Mouse (Mus musculus) retina, postnatal 1 day (tissue): ENCODE measurements around the gene Ak4.
"Not testable (repeated sequence)": the region's sequence is repeated elsewhere in the genome, so short reads cannot be mapped to it uniquely, and the experiment has no call there.

Source experiments
- DNase-seq: peaks from one replicate; pipeline ENCODE4 v3.0.0-alpha.2; 2012

Ak4 gene

DNA sequence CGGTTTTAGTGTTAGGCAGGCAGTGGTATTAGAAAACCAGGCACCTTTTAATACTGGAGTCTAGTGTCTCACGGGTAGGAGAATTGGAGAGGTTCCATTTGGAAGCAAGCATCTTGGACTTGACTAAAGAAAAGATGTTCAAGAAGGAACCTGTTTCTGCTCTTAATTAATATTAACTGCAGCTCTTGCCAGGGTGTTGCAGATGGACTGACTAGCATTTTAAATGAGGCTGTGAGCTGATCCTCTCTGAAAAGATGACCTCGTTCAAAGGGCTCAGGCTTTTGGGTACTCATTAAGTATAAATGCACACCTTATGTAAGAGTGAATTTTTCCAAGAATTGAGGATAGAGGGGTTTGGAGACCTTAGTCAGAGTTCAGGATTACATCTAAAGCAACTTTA is 5.4 kb downstream of the Ak4 start:
- no peak for DNase-seq

DNA sequence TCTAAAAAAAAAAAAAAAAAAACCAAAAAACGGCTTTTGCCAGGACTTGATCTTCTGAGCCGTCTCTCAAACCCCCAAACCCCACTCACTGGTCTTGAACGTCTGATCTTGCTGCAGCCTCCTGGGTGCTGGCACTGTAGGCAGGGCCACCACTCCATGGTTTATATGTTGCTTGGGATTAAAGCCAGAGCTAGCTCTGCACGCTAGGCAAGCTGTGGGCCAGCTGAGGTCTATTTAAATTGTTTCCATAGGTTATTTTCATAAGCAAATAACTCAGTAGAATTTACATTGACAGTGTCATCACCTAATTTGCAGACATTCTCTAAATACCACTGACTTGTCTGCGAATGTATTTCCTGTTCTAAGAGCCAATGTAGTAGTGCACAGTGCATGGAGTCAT is 6.0 kb downstream of the Ak4 start:
- DNase-seq, result no peak

DNA sequence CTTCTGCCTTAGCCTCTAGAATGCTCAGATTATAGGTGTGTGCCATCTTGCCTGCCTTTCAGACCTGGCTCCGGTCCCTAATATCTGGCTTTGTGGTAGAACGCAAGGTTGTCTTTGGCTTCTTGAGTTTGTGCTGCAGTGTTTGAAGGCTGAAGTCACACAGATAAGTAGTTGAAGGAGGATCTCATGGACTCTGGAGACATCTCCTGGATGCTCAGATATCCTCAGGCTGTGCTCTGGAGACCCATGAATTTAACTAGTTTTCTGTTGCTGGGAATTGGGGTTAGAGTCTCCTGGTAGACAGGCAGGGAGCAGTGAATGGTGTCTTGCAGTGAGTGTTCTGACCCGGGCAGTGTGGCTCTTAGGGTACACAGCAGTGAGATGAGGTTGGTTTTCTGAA is 6.6 kb downstream of the Ak4 start:
- DNase-seq, result no peak

DNA sequence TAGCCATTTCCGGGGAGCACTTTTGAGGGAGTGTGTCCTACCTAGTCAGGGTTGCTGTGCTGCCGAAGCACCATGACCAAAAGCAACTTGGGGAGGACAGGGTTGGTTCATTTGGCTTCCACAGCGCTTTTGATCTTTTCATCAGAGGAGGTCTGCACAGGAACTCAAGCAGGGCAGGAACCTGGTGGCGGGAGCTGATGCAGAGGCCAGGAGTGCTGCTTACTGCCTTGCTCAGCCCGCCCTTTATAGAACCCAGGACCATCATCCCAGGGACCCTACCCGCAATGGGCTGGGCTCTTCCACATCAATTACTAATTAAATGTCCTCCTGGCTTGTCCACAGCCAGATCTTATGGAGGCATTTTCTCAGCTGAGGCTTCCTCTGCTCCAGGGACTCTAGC is 7.5 kb downstream of the Ak4 start:
- no peak for DNase-seq

DNA sequence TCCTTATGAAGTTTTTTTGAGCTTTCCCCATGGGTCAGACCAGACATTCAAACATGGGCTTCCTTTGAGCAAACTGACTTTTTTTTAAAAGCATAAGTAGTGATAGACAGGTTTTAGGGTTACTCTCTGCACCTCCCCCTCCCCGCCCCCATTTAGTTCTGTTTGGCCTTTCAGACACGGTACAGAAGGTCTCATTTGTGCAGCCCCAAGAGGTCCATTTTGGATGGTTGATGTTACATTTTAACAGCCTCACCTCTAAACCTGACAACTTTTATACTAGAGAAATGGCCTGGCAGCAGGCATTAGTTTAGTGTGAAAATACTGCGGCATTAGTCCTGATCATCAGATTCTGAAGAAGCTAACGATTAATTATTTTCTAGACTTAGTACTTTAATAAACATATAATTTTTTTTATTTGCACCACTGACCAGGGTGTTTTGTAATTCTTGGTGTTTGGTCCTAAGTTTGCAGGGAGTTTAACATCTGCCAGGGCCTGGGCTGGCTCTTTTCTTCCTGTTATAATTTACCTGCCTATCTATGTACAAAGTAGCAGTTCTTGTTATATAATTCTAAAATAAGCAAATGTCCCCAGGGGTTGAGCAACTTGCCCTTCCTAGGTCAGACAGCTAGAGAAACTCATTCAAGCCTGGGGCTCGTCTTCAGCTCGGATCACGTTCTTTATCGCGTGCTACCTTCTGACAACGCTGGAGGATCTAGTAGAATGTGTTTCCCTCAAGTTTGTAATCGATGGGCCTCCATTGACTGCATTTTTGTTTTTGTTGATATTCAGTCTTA is 9.0 kb downstream of the Ak4 start:
- DNase-seq, result no peak

DNA sequence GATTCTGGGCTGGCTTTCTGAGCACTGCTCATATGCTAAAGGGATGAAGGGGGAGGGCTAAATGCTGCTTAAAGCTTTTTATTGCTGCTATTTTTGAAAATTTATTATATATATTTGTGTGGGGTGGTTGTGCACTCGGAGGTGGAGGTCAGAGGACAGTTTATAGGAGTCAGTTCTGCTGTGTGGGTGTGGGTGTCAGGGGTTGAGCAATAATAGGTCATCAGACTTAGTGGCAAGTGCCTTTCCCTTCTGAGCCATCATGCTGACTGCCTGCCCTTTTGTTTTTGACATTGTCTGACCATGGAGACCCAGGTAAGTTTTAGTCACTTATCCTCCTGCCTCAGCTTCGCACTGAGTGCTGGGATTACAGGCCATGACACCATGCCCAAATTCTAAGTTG is 10.0 kb downstream of the Ak4 start:
- no peak for DNase-seq

DNA sequence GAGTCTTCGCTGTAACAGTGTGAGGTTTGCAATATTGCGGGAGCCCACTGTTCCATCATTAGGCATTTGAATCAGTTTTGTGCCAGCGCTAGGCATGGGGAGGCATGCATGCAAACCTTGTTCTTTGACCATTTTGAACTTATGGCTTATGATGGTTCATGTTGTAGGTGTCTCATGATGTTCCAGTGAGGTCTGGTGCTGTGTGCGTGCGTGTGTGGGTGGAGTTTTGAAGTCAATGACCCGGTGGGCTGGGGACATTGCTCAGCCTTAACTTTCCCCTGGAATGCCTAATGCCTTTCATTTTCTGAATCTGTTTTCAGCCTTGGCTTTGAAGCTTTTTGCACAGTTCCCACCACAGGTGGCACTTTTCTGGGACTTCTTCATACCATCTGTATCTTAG is 10.9 kb downstream of the Ak4 start:
- DNase-seq, result no peak

DNA sequence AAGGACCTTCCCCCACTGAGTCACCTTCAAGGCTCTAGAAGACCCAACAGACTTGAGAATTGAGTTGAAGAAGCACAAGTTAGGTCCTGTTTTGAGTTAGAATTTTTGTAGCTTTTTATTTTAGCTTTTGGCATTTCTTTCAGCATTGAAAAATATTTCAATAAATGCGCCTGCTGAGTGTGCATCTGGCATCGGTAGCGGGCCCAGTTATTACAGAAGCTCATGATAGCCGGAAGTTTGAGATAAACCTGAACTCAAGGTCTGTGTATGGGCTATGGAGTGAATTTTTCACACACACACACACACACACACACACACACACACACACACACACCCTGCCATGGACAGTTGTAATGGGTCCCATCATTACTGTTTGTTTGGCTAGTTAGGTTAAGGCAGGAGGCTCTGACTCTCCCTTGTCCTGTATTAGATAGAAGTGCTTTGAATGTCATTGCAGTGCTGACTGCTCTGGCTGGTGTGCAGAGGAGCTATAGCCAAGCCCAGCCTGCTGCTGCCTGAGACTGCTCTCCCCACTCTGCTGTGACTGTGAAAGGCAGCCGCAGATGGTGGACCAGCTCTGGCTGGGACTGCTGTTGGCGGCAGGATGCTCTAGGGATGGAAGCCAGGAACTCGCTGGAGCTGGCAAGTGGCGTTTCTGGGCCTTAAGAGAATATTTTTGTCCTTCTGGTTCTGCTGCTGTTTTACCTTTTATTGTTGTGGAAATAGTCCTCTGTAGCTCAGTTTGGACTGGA is 17.9 kb downstream of the Ak4 start:
- no peak for DNase-seq

DNA sequence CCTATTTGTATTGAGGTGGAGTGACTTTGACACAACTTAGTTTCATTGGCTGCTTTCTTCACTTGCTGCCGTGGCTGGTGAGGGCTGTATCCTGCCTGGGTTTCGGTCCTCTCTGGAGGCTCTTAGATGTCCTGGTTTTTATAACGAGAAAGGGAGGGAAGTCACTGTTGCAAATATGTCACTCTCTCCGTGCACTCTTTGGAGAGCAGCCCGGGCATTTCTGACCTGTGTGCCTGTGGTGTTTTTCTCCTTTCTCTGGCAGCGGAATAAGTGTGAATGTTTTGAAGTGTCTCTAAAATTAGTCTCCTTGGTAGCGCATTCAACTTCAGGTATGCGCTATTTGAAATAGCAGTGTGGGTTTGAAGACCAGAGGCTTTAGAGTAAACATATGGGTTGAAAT is 19.2 kb downstream of the Ak4 start:
- DNase-seq, result no peak

DNA sequence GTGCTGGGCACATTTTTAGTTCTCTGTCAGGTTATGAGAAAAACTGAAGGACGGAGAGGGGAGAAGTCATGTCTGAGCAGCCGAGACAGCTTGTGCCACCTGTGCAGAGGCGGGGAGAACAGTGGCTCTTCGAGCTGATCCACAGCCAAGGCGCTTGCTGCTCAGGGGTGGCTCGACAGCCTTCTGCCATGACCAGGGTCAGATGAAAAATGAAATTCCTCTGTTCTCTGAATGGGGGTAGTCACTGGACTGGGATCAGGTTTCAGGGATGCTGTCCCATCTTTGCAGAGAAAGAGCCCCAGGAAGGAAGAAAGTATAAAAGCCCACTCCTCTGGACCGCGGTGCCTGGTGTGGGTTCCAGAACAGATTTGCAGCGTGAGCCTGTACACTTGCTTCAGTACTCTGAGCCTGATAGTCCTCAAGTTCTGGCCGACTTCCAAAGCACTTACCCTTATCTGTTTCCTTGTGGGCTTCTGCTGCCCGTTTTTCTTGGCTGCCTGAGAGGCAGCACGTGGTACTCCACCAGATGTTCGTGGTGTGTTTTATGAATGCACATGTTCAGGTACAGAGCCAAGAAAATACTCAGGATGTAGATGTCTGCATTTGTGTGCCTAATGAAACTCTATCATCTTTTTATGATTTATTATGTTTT is 20.8 kb downstream of the Ak4 start:
- DNase-seq, result no peak

DNA sequence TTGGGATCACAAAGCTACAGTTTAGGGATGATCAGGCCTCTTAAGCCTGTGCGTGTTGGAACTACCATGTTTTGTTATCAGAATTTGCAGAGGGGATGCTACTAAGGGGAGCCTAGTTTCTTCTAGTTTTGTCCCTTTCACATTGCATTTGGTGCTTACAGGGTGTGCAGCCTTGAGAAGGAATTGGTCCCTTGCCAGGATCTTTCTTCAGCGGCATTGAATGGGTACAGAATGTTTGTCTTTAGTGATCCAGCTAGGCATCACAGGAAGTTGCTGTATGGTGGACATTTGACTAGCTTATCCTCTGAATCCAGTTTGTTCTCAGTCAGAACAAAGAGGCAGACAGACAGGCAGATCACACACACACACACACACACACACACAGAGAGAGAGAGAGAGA is 23.7 kb downstream of the Ak4 start:
- no peak for DNase-seq

DNA sequence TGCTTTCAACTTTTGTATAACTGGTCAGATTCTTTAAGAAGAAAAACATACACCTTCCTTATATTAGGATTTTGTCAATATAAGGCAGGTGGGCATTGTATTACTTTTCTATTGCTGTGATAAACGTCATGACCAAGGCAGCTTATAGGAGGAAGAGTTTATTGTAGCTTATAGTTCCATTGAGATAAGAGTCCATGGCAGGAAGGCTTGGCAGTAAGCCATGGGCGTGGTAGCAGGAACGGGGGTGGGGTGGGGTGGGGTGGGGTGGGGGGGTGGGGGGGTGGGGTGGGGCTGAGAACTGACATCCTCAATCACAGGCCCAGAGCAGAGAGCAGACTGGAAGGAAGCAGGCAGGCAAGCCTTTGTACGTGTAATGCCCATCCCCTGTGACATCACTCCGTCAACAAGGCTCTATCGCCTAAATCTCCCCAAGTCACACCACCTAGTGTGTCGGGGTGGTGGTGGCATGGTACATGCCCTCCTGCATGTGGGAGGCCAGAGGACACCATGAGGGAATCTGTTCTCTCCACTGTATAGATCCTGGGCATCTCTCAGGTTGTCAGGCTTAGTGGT is 24.4 kb downstream of the Ak4 start:
- no peak for DNase-seq

DNA sequence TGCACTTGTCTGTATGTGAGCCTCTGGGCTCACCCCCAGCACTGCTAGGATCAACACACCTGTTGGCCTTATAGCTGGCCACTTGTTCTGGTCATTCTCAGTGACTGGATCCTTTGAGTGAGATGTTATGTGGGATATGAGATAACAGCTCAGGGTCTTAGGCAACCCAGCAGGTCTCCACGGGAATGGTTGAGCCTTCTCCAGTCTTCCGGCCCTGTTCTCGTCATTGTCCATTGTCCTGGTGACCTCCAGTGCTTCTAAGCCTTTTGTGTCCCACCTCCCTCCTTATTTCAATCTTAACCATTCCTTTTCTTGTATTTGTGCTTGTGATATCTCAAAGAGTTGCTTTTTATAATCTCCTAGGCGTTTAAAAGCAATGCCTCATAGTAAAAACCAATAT is 26.6 kb downstream of the Ak4 start:
- no peak for DNase-seq

DNA sequence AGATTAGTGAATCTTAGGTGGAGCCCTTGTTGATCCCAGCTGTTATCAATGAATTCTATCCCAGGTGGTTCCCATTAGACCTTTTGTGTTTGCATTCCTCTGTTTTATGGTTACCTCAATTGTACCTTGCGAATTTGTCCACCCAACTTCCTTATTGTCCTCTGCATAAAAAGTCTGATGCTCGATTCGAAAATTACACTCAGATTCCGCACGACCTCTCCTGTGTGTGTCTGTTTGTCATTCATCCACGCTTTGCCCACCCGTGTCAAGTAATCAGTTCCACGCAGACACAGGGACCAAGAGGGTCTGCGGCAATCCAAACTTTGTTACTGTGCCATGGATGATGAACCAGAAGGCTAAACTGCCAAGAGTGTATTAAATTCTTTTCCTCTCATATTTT is 27.5 kb downstream of the Ak4 start:
- DNase-seq, result not testable (repeated sequence)

DNA sequence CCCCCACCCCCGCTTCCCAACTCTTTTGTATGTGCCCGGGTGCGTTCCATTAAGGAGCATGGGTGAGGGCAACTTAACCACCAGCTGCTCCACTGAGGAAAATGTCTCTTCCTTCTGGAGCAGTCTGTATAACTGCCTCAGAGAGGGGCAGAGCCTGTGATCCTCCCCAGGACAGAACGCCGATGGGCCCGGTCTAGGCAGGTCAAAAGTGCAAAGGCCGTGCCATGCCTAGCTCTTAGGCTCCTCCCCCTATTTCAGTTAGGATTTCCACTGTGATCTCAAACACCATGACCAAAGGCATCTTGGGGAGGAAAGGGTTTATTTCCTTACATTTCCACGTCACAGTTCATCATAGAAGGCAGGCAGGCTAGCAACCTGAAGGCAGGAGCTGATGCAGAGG is 29.6 kb downstream of the Ak4 start:
- DNase-seq, result no peak

DNA sequence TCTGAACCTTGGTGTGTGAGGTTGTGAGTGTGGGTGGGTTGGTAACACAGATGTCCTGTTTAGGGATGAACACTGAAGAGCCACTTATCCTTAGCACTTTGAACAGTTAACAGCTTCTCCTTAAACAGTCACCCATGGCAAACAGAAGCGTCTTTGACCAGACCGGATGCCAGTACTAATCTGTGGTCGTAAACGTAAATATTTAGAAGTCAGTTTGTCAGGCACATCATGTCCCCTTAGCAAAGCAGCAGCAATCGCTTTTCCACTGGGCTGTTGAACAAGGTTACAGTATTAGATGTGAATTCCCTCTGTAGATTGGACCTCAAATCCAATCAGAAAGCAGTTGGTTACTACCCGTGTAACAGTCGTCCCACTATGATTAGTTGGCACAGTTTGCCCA is 30.3 kb downstream of the Ak4 start:
- no peak for DNase-seq

DNA sequence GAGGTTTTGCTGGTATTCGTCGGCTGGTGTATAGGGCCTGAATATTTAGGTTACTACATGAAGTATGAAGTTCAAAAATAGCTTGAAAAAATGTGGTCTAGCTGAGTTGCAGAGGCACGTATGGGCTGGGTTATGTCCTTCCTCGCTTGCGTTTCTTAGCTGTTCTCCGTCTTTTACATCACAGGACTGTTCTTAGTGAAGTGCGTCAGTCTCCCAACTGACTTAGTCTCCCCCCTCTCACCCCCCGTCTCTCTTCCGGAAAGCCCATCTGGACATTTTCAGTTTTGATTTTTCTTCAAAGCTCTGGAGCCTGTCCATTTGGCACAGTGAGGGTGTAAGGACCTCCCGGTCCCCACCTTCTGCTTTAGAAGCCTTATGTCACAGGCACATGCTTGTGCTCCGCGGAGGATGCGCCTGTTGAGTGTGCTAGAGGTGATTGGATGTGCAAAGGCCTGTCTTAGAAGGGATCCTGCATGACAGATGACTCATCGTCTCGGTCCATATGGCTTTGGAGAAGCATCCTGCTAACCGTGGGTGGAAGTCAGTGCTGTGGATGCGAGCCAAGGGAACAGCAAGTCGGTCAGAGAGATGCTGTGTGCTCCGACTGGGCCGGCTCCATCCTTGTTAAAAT is 31.2 kb downstream of the Ak4 start:
- DNase-seq, result no peak

DNA sequence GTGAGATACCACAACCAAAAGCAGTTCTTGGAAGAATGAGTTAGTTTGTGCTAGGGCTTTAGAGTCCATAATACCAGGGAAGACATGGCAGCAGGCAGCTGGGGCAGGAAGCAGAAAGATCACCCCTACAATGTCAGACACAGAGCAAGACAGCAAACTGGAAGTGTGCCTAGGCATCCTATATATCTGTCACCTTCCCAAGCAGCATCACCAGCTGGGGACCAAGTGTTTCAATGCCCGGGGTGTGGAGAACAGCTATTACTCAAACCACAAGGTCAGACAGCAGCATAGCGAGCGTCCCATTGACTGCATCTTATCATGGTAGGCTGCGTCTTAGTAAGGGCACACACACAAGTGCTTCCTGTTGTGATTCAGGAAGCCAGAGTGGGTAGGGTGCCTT is 32.0 kb downstream of the Ak4 start:
- DNase-seq, result no peak

DNA sequence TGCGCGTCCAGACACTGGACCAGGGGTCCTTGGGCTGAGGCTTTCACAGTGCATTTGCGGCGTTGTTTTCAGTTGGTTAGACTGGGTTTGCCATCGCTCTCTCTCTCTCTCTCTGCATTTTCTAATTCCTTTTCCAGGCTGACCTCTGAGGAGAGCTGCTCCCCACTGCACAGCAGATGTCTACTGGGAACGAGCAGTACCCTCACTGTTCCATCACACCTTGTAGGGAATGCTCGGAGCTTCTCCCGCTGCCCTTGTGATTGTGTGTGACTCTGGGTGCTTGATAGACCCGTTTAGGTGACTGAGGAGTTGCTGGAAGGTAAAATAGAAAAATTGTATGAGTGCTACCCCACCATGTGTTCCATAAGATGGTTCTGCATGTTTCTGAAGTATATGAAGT is 33.8 kb downstream of the Ak4 start:
- no peak for DNase-seq

DNA sequence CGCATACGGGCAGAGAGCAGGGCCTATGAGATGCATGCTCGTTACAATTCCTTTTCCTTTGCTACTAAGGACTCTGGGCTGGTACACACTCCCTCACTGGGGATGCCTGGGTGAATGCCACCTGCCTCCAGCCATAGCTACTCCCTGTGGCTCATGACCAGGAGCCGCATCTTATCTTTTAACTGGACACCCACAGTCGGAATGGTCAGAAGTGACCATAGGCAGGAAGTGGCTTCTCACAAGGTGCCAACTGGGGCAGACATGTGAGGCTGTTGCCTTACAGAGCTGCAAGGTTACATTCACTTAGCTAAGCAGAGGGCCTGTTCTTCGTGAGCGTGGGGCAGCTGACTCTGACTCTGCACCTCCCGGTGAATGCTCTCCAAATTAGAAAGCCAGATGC is 38.1 kb downstream of the Ak4 start:
- no peak for DNase-seq

DNA sequence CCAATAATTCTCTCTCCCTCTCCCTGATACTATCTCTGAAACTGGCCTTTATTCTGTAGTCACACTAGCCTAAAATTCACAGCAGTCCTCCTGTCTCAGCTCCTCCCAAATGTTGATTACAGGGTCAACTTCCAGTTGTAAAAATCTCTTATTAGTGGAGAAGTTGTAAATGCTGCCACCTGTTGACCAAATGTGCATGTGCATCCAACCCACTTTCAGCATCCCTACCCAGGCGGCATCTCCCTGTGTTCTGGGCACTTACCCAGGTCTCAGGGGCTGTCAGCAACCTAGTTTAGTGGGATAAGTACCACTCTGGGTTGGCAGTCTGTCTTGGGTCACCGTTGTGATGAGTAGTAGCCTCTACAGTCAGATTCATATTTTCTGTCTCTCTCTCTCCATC is 39.3 kb downstream of the Ak4 start:
- peak; percentile 72 for DNase-seq

DNA sequence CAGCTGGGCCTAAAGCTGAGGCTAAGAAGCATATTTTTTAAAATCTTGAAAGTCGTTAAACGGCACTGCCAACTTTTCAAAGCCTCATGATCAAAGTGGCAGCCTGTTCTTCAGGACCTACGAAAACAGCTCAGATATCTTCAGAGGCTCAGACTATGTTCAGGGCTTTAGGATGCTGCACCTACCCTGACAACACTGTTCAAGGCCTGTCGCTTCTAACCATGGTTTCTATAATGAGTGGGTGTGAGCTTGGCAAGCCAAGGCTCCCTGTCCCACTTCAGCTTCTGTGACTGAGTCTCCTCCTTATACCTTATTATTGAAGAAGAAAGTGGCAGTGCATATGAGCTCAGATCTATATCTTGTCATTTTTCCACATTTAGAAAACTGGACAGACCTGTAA is 40.3 kb downstream of the Ak4 start:
- DNase-seq, result no peak

DNA sequence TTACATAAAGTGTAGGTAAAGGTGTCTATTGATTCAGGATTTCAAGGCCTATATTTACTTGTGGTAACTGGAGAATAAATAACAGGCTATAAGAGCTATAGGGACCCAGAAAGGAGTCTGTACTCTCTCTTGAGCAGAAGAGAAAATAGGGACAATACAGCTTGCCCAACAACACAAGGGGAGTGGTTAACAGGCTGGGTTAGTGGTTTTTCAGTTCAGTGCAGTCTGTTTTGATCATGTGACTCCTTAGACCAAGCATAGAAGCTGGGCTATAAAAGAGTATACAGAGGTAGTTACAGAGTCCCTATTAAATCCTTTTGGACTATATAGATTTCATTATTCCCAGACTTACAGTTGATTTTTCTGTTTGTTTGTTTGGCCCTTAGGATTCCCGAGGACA is 41.0 kb downstream of the Ak4 start:
- DNase-seq, result no peak
